Mouse (Mus musculus) stomach, postnatal 0 days (tissue): ENCODE data around the gene Dnah5.

Source experiments
- CTCF ChIP-seq: IDR thresholded peaks from 2 replicates; pipeline ENCODE4 v1.5.1; 2016; ENCODE audit warnings: antibody characterized with exemption, low read depth, mild to moderate bottlenecking, moderate library complexity
- EP300 ChIP-seq: optimal IDR thresholded peaks from 2 replicates; pipeline ENCODE3; 2016; ENCODE audit warnings: antibody characterized with exemption

- TF ChIP-seq CTCF (no peak), EP300 (no peak)
Observed at GRCm38 (mm10) chr15:28313451-28313850, 109.9 kb downstream of the Dnah5 start.
